Mouse (Mus musculus) CD8-positive naive resting alpha-beta T cell, adult 57 days (primary cell): Measurements from ENCODE around the gene Neurod2. TPM values are rescaled to one million over a fixed set of nuclear protein-coding genes. Genes with fewer than 3 reads are reported as not detected.

Source experiments
- total RNA-seq: library from RNA; stranded (reverse); gene quantifications from one replicate; pipeline ENCODE4 v1.2.4, GENCODE M21; 2023

Gene Neurod2
- not detected for total RNA-seq

DNA sequence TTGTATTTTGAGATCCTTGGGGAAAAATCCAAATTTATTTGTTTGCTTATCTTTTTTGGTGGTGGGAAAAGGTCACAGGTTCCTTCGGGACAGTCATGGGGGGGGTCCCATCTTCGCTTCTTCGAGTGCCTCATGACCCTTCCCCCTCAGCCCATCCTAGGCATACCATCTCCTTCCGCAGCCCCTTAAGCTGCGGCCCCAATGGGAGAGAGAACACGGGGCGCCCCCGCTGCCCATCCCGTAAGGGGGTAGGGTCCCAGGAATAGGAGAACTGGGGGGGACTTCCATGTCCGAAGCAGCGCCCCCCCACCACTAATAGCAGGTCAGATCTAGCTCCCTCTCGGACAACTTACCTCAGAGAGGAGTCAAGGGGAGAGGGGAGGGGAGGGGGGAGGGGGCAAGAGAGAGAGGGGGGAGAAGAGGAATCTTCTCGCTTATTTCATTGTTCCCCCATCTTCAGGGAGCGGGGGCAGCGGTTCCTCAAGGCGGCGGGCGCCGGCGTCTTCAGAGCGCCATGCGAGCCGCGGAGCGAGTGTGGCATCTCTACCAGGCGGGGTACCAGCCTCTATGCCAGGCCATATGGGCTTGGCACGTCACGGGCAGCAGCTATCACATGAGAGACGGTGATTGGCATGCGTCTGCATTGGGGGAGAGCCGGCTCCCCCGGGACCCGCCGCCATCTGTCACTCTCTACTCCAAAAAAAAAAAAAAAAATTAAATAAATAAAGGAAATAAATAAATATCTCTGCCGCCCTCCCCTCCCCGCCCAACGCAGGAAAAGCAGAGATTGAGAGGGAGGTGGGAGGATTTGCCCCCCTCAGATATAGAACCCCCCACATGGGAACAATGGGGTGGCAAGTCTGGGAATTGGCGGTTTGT, at the start of gene Neurod2:
TSS of gene Neurod2 (minus strand) at position 568 of the 879 bp plus-strand sequence.

DNA sequence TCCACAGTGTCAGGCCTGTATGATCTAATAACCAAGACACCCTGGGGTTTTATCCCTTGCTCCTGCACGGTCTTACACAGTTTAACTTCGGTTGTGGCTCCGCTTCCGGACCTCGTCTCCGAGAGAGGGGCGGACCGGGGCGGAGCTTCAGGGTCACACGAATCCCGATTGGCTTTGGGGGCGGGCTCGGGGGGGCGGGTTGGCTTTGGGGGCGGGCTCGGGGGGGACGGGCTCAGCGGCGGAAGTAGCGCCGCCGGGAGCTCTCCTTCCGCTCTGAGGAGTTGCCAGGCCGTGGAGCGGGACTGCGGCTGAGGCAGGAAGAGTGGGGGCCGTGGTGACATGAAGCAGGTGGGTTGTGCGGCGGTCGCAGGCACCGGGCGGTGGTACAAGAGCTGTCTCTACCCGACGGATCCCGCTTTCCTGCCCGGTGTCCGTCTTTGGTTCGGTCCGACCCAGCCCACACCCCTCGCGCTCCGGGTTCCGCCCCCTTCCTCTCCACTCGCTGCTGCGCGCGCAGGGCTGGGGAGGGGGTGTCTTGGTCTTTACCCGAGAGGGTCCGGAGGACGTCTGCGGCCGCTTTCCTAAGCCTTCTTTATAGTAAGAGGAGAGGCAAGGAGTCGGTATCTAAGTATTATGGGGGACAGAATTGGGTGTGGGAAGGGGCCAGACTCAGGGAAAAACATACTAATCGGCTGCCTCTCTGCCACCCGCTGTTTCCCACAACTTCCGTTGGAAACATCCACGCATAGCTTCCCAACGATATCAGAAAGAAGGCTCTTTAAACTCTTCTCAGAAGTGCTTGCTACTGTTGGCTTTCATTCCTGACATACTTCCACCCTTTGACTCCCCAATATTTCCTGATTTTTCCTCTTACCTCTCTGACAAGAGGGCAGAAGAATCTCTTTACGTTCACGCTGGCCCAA, 29.0 kb upstream of the Neurod2 start, which contains the start of gene Stard3:
TSS of gene Stard3 (plus strand) at position 208 of the 923 bp plus-strand sequence.

DNA sequence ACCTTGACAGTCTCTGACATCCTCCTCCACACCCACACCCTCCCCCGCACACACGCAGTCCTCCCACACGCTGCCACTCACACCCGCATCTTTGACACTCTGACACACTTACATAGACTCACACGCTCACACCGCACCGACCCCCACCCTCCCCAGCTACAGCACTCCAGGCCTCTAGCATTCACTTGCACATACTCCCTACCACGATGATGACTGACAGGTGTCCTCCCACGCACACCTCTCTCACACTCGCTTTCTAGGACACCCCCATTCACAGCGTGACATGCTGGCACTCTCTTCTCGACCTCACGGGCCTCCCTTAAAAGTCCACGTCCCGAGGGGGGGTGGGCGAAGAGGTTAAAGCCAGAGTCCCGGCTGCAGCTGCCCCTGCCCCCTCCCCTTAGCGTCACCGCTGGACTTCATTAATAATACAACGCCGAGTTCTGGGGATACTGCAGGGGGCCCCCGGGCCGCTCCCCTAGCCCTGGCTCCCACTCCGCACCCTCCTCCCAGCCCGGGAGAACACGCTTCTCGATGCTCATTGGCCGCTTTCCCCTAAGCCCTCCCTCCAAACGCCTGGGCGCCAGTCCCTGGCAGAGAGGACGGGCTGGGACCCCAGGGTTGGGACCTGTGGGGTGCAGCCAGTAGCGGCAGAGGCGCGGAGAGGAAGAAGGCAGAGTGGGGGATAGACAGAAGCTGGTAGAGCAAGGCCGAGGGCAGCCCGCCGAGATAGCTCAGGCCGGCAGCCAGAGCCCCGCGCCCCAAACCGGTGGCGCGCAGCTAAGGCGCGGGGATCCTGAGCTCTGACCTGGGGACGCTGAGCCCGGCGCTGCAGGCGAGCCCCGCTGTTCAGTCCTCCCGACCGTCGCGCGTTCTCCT, 18.9 kb upstream of the Neurod2 start, which contains the start of gene Ppp1r1b:
TSS of gene Ppp1r1b (plus strand) at position 322 of the 879 bp plus-strand sequence.

Other genes starting within 250 kb of the Neurod2 start
- 49.9 TPM for gene Fbxl20, start 179.2 kb downstream of the Neurod2 start, total RNA-seq
- gene Med1, start 136.4 kb downstream of the Neurod2 start, total RNA-seq, result 75.5 TPM
- gene Cdk12, start 126.6 kb downstream of the Neurod2 start, total RNA-seq, result 88.6 TPM
- not detected for gene Ppp1r1b, start 18.8 kb upstream of the Neurod2 start, total RNA-seq
- 40.9 TPM for gene Stard3, start 28.7 kb upstream of the Neurod2 start, total RNA-seq
- gene Tcap, start 54.2 kb upstream of the Neurod2 start, total RNA-seq, result not detected
- not detected for gene Pnmt, start 56.8 kb upstream of the Neurod2 start, total RNA-seq
- 11.3 TPM for gene Pgap3, start 70.8 kb upstream of the Neurod2 start, total RNA-seq
- gene Erbb2, start 82.8 kb upstream of the Neurod2 start, total RNA-seq, result not detected
- 43.0 TPM for gene Mien1, start 109.3 kb upstream of the Neurod2 start, total RNA-seq
- 0.31 TPM for gene Grb7, start 116.7 kb upstream of the Neurod2 start, total RNA-seq
- 178 TPM for gene Ikzf3, start 216.4 kb upstream of the Neurod2 start, total RNA-seq
- gene Zpbp2, start 221.4 kb upstream of the Neurod2 start, total RNA-seq, result 3.7 TPM